Mouse (Mus musculus) telencephalon, adult 2 months (tissue): Measurements from ENCODE around the gene Sp9.

Experiments
- DNase-seq: peaks from one replicate; pipeline ENCODE4 v3.0.0-alpha.2; 2011; ENCODE audit warnings: low read depth, low spot score

The Sp9 gene

GRCm38 (mm10) chr2:73312152-73313116, 40.7 kb downstream of the Sp9 start, which contains the start of the genes Scrn3 and Cir1:
Gene Scrn3, plus strand, starts transcription at chr2:73312601.
Gene Cir1, minus strand, starts transcription at chr2:73312701.
- peak; percentile 98 for DNase-seq

- DNase-seq, result no peak
These were observed 41.4 kb downstream of the Sp9 start for GRCm38 (mm10) chr2:73313117-73313501.

- DNase-seq, result no peak
These were observed 42.6 kb downstream of the Sp9 start for GRCm38 (mm10) chr2:73314311-73314710.

GRCm38 (mm10) chr2:73317426-73317825, 45.7 kb downstream of the Sp9 start:
- DNase-seq, result no peak

- no peak for DNase-seq
These were observed 47.5 kb downstream of the Sp9 start for GRCm38 (mm10) chr2:73319218-73319617.

- no peak for DNase-seq
These were observed 51.3 kb downstream of the Sp9 start for GRCm38 (mm10) chr2:73322991-73323390.

- DNase-seq, result no peak
These were observed 54.1 kb downstream of the Sp9 start for GRCm38 (mm10) chr2:73325871-73326270.
